Mouse (Mus musculus): ENCODE results near the gene Klrk1.
"Not testable (repeated sequence)": the region's sequence is repeated elsewhere in the genome, so short reads cannot be mapped to it uniquely, and the experiment has no call there.

Klrk1 gene

DNA sequence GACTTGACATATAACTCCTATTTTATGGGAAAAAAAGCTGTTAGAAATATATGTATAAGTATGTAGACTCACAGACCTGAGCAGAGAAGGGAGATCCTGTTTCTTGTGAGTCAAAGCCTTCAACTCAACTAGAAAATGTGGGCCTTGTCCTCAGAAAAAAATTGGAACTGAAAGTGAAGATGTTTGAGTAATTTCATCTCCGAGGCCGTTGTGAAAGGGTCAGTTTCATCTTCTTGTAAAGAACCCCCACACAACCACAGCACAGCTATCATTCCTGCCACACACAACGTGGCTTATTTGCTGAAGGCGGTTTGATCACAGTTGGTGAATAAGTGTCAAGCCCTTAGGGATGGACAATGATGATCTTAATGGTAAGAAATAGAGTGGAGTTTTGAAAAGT is at the start of gene Klrk1:
Gene Klrk1 (minus strand): TSS at position 130 of the 400 bp plus-strand sequence.
- DNase-seq (ENCODE audit: low read depth): no peak

GRCm38 (mm10) chr6:129661301-129661700 is 37.6 kb upstream of the Klrk1 start:
- DNase-seq (ENCODE audit: low read depth): not testable (repeated sequence)

DNA sequence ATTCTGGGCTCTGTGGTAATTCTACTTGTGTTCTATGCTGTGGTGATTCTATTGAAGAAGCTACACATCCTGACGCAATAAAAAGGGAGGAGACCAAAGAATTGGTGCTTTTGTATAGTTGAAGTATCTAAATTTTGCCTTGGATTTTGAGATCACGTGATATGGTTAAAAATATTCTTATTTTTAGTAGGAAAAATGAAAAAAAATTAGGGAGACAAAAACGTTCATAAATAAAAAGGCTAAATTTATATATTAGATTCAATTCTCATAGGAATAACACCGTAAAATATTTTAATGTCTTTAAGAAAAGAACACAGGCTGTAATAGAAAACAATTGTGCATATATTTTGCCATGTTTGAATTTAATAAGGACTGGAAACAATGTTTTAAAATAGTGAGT is 36.9 kb upstream of the Klrk1 start, which contains the start of gene Klrc2:
Gene Klrc2 (minus strand): TSS at position 101 of the 400 bp plus-strand sequence.
- DNase-seq (ENCODE audit: low read depth): not testable (repeated sequence)

DNA sequence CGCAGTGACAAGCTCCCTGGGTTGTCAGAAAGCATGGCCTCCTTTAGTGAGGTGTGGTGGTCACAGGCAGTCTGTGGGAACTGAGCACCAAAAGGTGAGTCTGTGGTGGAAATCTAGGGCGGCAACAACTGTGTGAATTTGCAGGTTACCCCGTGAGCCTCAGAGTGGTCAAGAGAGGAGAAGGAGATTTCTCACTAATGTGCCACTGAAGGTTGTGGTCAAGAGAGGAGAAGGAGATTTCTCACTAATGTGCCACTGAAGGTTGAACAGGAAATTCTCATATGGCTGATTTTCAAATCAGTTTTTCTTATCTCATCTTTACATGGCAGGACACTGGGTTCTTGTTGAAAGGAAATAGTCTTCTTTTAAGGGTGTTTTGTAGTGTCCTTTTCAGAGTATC is 20.4 kb upstream of the Klrk1 start:
- not testable (repeated sequence) for DNase-seq (ENCODE audit: low read depth)

DNA sequence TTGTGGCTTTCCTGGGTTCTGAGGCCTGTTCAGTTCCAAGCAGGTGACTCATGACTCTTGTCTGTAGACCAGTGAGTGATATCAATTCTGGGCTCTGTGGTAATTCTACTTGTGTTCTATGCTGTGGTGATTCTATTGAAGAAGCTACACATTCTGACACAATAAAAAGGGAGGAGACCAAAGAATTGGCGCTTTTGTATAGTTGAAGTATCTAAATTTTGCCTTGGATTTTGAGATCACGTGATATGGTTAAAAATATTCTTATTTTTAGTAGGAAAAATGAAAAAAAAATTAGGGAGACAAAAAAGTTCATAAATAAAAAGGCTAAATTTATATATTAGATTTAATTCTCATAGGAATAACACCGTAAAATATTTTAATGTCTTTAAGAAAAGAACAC is 19.6 kb upstream of the Klrk1 start, which contains the start of gene Klrc3:
Gene Klrc3 (minus strand): TSS at position 101 of the 400 bp plus-strand sequence.
- not testable (repeated sequence) for DNase-seq (ENCODE audit: low read depth)

GRCm38 (mm10) chr6:129631046-129631445 is 7.4 kb upstream of the Klrk1 start:
- not testable (repeated sequence) for DNase-seq (ENCODE audit: low read depth)

DNA sequence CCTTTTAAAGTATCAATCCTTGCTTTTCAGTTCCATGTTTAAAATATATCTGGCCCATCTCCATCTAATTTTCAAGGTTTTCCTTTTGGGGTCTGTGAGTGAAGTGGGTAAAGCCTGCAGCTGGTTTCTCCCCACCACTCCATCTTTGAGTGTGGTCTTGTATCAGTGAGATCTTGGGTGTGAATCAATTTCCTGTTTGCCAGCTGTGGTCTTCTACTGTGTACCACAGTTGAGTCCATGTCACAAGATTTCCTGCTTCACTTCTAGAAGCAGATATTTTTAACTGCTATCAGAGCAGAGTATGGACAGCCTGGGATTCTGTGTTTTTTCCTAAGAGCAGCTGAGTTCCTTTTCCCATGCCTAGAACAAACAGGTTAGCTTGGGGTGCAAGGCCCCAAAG is 15.3 kb downstream of the Klrk1 start:
- no peak for DNase-seq (ENCODE audit: low read depth)

DNA sequence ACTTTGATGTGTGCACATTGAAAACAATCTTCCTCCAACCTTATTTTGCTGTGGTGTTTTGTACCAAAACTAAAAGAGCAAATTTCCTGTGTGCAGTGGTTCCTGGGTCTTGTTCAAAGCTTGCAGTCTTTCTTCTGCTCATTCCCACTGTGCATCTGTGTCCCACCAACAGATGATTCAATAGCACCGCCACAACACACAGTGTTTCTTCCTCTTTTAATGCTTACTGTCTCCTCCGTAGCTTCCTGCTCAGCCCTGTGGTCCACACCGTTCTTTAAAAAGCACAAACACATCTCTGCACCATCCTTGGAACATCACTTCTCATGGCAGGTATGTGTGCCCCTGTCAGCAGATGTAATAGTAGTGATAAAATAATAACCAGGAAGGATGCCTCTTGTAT is 32.2 kb downstream of the Klrk1 start, which contains the start of gene Klrd1:
Gene Klrd1 (plus strand): TSS at position 275 of the 400 bp plus-strand sequence.
- DNase-seq (ENCODE audit: low read depth): no peak

DNA sequence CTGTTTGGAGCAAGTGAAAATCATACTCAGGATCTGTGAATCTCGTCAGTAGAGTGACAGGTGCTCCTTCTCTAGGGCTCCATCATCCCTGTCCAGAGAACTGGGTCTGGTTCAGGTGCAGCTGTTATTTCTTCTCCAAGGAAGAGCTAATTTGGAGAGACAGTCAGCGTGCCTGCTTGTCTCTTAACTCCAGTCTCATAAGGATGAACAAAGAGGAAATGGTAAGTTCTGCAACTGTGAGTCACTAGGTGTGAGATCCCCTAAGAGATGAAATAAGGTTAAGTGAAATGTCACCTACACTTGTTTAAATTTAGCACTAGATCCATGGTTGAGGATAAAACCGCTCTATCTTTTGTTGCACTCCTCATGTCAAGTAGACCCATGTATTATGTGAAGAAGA is 40.6 kb downstream of the Klrk1 start:
- DNase-seq (ENCODE audit: low read depth): no peak

DNA sequence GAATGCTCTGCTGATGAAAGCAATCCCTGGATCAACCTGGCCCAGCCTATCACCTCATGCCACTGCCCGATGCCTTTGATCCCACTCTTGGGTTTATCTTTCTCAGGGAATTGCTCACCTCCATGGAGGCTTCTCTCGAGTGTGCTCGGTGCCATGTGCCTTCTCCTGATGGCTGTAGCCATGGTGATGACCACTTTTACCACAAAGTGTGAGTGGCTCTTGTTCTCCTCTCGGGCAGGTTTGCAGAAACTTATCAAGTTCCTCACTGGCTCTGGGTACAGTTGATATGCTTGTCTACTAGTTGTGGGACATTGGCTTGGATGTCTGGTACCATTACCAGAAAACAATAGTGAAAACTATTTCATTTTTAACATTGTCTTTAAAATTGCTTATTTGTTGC is 41.8 kb downstream of the Klrk1 start:
- no peak for DNase-seq (ENCODE audit: low read depth)

GRCm38 (mm10) chr6:129581274-129581673 is 42.4 kb downstream of the Klrk1 start:
- peak; percentile 77 for DNase-seq (ENCODE audit: low read depth)

DNA sequence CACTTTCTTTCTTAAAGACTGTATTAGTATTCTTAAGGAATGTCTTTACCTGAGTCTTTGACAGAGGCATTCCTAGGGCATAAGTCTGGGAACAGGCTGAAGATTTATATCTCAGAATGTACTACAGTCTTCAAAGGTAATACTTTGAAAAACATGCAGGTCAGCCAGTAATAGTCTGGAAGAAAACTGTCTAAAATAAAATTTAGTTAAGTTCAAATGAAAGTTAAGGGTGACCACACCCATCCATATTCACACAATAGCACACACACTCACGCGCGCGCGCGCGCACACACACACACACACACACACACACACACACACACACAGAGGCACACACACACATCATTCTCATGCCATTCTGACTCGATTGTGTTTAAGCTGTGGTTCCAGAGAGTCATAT is 46.1 kb downstream of the Klrk1 start, which contains the start of gene Klre1:
Gene Klre1 (plus strand): TSS at position 301 of the 400 bp plus-strand sequence.
- no peak for DNase-seq (ENCODE audit: low read depth)

DNA sequence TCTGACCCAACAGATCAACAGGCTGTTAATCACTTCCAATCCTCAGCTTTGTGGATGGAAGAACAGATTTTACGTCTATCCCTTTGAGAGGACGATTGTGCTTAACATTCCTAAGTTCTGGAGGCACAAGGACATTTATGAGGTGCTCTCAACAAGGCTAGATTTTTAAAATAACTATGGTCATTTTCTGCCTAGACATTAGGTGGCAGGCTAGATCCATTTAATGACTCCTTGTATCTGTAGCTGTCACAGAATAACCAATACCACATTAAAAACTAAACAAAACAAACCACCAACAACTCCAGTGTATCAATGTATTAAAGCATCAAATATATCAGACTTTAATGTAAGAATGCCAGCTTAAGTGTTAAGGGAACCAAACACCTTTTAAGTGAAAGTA is 48.3 kb downstream of the Klrk1 start:
- DNase-seq (ENCODE audit: low read depth): peak; percentile 63

DNA sequence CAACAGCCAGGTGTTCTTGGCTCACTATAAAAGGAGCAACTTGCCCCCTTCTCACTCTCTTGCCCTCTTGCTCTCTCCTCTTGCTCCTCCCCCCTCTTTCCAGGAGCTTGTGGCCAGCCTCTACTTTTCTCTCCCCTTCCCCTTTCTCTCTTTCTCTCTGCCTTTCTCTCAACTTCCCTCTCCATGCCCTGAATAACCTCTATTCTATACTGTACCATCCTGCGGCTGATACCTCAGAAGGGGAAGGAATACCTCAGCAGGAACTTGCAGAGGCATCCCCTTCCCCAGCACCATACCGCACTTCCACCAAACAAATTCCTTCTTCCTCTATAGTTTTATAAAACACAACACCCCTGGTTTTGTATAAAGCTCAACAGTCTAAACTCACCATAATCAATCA is 58.4 kb downstream of the Klrk1 start:
- DNase-seq (ENCODE audit: low read depth): no peak

Data from NIH3T3 (cell line).